Mouse (Mus musculus) heart, postnatal 0 days (tissue): ENCODE measurements around the gene Coq6. TPM values are rescaled to one million over a fixed set of nuclear protein-coding genes. Genes with fewer than 3 reads are reported as not detected.

Experiments
- ATAC-seq: fragments of 200-750 bp; cut with Nextera tagmentation; 2 replicates; pipeline ENCODE4 v1.8.0; 2017; ENCODE audit warnings: low read depth, moderate number of reproducible peaks, moderate library complexity; ENCODE audit not compliant: insufficient read depth
- DNase-seq: peaks from one replicate; pipeline ENCODE4 v3.0.0-alpha.2; 2016; ENCODE audit warnings: low spot score
- H3K27ac ChIP-seq: fragments of 300-500 bp; sonication (generic); 2 replicates; pipeline ENCODE4 v1.5.1; 2014; ENCODE audit warnings: low read depth, mild to moderate bottlenecking
- H3K27me3 ChIP-seq: fragments of 300-500 bp; sonication (generic); 2 replicates; pipeline ENCODE4 v1.6.1; 2014; ENCODE audit warnings: low read length, mixed read lengths; ENCODE audit not compliant: control insufficient read depth, insufficient read depth
- H3K36me3 ChIP-seq: fragments of 300-500 bp; sonication (generic); replicated peaks from 2 replicates; pipeline ENCODE4 v1.6.1; 2014; ENCODE audit warnings: low read length, mixed read lengths; ENCODE audit not compliant: control insufficient read depth, insufficient read depth
- H3K4me1 ChIP-seq: fragments of 300-500 bp; sonication (generic); 2 replicates; pipeline ENCODE4 v1.6.1; 2014; ENCODE audit warnings: antibody characterized with exemption; ENCODE audit not compliant: control insufficient read depth, insufficient read depth
- H3K4me2 ChIP-seq: fragments of 300-500 bp; sonication (generic); 2 replicates; pipeline ENCODE4 v1.6.1; 2014; ENCODE audit warnings: low read depth, mild to moderate bottlenecking, low read length, moderate library complexity
- H3K4me3 ChIP-seq: fragments of 300-500 bp; sonication (generic); 2 replicates; pipeline ENCODE4 v1.5.1; 2014; ENCODE audit warnings: low read depth, low read length
- H3K9ac ChIP-seq: fragments of 300-500 bp; sonication (generic); replicated peaks from 2 replicates; pipeline ENCODE4 v1.6.1; 2014; ENCODE audit warnings: low read depth, low read length, mixed read lengths
- H3K9me3 ChIP-seq: fragments of 300-500 bp; sonication (generic); replicated peaks from 2 replicates; pipeline ENCODE4 v1.6.1; 2016; ENCODE audit warnings: low read length; ENCODE audit not compliant: control insufficient read depth
- CTCF ChIP-seq: IDR thresholded peaks from 2 replicates; pipeline ENCODE4 v1.5.1; 2016; ENCODE audit warnings: antibody characterized with exemption, control low read depth, low read depth
- EP300 ChIP-seq: IDR thresholded peaks from 2 replicates; pipeline ENCODE4 v1.6.1; 2016; ENCODE audit warnings: antibody characterized with exemption, low read depth
- WGBS: fragments of 180-500 bp; shearing (Covaris S2); extraction: QIAGEN DNeasy Blood & Tissue Kit; methylation state at CpG from one replicate; pipeline ENCODE4 v1.1.7; 2014; 5-methylcytosine and 5-hydroxymethylcytosine counted together
- polyA plus RNA-seq: library from polyadenylated mRNA; unstranded; fragments of >200 nt; fragmentation: Nextera tagmentation; extraction: Ambion mirVana; gene quantifications from 2 replicates; pipeline ENCODE4 v1.2.1, GENCODE M21; 2015
- total RNA-seq: library from RNA; depleted of rRNA; stranded (reverse); fragments of >200 nt; gene quantifications from 2 replicates; pipeline ENCODE4 v1.2.3, GENCODE M21; 2014; ENCODE audit warnings: low replicate concordance; rRNA removed

Gene Coq6
- total RNA-seq (271 and 278 TPM in 2 replicates), polyA plus RNA-seq (102 and 105 TPM in 2 replicates)

DNA sequence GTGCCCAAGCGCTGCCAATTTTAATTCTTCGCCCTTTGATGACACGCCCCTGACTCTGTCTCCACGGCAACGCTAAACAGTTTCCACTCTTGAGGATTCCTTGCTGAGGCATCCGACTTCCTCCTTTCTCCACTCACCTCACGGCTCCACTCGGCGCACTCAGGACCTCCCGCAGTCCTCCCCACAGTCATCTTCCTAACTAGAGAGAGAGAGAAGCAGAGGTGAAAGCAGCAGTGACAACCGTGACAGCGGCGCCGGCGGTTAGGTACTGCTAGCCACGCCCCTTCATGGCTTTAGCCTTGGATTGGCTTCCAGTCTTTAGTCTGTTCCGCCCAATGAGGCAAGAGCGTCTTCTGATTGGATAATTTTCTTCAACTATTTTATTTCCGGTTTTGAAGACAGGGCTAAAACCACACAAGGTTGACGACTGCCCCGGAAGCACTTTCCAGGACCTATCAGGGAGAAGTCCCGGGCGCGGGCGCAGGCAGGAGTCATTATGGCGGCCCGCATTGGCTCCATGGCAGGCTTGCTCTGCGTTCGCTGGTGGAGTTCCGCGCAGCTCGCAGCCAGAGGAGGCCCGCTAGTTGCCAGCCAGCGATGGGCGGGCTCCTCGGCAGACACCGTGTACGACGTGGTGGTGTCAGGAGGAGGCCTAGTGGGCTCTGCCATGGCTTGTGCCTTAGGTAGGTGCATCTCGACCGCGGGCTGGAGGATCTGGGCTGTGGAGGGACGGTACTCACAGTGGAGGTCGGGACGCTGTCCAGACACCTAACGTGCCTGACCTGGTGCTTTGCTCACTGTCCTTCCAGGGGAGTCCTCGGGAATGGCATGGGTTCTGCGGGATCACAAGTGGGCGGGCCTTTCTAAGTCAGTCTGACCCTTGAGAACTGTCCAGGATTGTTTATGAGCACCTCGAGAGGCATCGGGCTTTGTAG lies at the start of gene Coq6, which contains the start of gene Fam161b:
TSS of gene Coq6 (plus strand) at position 103 of the 935 bp plus-strand sequence.
TSS of gene Fam161b (minus strand) at position 279 of the 935 bp plus-strand sequence.
- peak within 1 kb of the TSS; percentile 90 for H3K4me2 ChIP-seq
- DNase-seq (peak; percentile 99), ATAC-seq (peak; percentile 98)
- no peaks in the 10 kb centered on the region for H3K27me3 ChIP-seq
- H3K4me3 ChIP-seq = peak within 1 kb of the TSS; percentile 75
- WGBS = under 1% methylated on average over 51 of the region's 51 CpGs
- H3K4me1 ChIP-seq = peaks cover 30% of the 10 kb centered on the region
- peak within 1 kb of the TSS; percentile 63 for H3K9ac ChIP-seq
- TF ChIP-seq CTCF (no peak), EP300 (no peak)
- H3K27ac ChIP-seq = peak within 1 kb of the TSS; percentile 52
- H3K9me3 ChIP-seq = no peaks in the 10 kb centered on the region
- peaks cover 9% of the 10 kb centered on the region for H3K36me3 ChIP-seq

DNA sequence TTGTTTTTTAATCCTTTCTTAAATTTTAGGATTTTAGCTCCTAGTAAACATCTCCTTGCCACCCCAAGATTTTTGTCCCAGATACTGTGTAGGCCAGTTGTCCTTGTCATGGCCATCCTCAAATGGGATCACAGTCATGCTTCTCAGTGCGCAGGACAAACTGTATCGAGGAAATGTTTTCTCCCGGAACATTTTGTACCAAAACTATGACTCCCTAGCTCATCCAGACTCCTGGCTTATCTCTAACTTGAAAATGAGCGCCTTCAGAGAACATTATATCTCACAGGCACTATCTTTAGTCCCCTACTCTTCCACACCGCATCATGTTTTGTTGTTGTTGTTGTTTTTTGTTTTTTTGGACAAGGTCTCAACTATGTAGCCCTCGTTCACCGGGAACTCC lies 45.5 kb upstream of the Coq6 start:
- H3K9ac ChIP-seq = peak overlapping the region; percentile 96
- ATAC-seq (no peak), DNase-seq (peak; percentile 21)
- 17% methylated on average over 7 of the region's 7 CpGs for WGBS
- TF ChIP-seq EP300 = peak; percentile 63; the same call in 1 of the 2 replicates
- TF ChIP-seq CTCF = no peak
- H3K27me3 ChIP-seq = no peaks in the 10 kb centered on the region
- H3K9me3 ChIP-seq = no peaks in the 10 kb centered on the region
- peaks cover 26% of the 10 kb centered on the region; the same call in 1 of the 2 replicates for H3K36me3 ChIP-seq
- peaks cover 12% of the 10 kb centered on the region for H3K4me1 ChIP-seq
- peak overlapping the region; percentile 96 for H3K4me3 ChIP-seq
- H3K4me2 ChIP-seq = peak overlapping the region; percentile 82
- H3K27ac ChIP-seq = peak overlapping the region; percentile 96

DNA sequence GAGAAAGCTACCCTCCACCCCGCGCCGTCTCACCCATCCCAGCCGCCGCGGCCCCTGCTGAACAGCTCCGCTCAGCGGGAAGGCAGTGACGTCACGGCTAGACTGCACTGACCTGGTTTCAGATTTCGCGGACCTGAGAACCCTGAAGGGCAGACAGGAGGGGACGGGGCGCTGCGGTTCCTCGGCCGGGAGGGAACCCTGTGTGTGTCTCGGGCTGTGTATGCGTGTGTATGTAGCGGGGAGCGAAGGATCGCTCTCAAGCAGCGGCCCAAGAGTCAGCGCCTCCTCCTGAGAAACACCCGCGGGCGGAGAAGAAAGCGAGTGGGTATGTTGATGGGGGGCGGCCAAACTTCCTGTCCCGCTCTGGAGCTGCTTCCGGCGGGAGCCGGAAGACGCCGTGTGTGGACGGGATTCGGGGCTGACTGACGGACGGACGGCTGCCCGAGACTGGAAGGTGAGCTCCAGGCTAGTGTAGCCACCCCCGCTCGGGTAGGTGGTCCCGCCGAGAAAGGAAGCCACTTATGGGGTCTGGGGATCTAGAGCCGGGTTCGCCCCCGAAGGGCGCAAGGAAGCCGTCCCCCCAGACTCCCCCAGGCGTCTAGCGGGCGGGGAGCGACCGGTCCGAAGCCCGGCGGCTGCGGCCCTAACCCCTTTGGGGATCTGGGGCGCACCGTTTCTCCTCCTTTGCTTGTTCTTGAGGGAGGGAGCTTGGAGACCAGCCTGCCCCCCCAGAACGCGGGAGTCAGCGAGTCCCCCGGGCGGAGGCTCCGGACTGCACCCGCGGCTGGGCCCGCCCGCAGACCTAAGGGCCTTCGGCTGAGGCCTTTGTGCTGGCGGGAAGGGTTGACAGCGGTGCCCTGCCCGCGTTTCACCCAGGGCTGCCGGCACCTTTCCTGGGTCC lies 44.5 kb upstream of the Coq6 start, which contains the start of gene Zfp410:
TSS of gene Zfp410 (plus strand) at position 132 of the 901 bp plus-strand sequence.
- TF ChIP-seq EP300 (no peak), CTCF (no peak)
- Histone ChIP-seq H3K36me3 (peaks cover 19% of the 10 kb centered on the region; the same call in 1 of the 2 replicates), H3K9me3 (no peaks in the 10 kb centered on the region), H3K9ac (peak within 1 kb of the TSS; percentile 96), H3K4me1 (peaks cover 12% of the 10 kb centered on the region), H3K4me2 (peak within 1 kb of the TSS; percentile 82), H3K4me3 (peak within 1 kb of the TSS; percentile 96), H3K27me3 (no peaks in the 10 kb centered on the region), H3K27ac (peak within 1 kb of the TSS; percentile 96)
- peak; percentile 91 for DNase-seq
- 0% methylated on average over 74 of the region's 77 CpGs for WGBS
- peak; percentile 93 for ATAC-seq

DNA sequence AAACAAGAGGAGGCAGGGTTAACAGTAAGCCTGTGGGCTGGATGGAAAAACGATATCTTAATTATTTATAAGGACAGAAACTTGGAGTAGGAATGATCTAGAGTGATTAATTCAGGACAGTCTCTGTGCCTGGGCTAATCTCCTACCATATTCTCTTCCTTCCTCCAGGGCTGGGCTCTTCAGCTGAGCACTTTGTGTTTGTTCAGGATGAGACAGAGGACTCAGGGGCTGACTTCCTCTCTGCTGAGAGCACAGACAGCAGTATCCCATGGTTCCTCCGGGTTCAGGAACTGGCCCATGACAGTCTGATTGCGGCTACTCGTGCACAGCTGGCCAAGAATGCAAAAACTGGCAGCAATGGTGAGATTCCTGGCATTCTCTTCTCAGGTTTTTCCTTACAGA lies 34.3 kb upstream of the Coq6 start:
- H3K36me3 ChIP-seq = peaks cover 57% of the 10 kb centered on the region
- H3K4me3 ChIP-seq = no peak overlapping the region
- no peaks in the 10 kb centered on the region for H3K9me3 ChIP-seq
- ATAC-seq = peak; percentile 93
- no peak overlapping the region for H3K9ac ChIP-seq
- peak overlapping the region; percentile 23; the same call in 1 of the 2 replicates for H3K4me2 ChIP-seq
- 8% methylated on average over 4 of the region's 4 CpGs for WGBS
- peak overlapping the region; percentile 83 for H3K27ac ChIP-seq
- TF ChIP-seq EP300 (0 out of 2 replicates have a peak, but pooled peaks have one; percentile 56), CTCF (no peak)
- peak; percentile 87 for DNase-seq
- H3K4me1 ChIP-seq = peaks cover 10% of the 10 kb centered on the region; the same call in 1 of the 2 replicates
- H3K27me3 ChIP-seq = no peaks in the 10 kb centered on the region
